ENCODE assay signal across 11 mouse cellular contexts in genomic region chr4:88437917-88438316, GRCm38 (mm10). TPM values are rescaled to one million over a fixed set of nuclear protein-coding genes. Genes with fewer than 3 reads are reported as not detected.
DNase-seq lines count a peak whose midpoint lies in the region; ATAC-seq and TF ChIP-seq lines count a peak whose summit lies in the region.
"Had no signal": no experiment of that assay in that cellular context is flagged by ENCODE, and none has a peak within 500 bp of the region (broad histone marks: within the 10 kb centered on the region; RNA-seq: fewer than 3 reads in every experiment).

No protein-coding gene starts in this region.

- no peak overlapping the region for H3ac ChIP-seq in myocyte (ENCODE audit: control insufficient read depth, insufficient read length)

- no peak for TF ChIP-seq POLR2A in myocyte (IDR thresholded peaks at IDR 0.05; ENCODE audit: insufficient read length, low read depth)

- no peaks in the 10 kb centered on the region for H3K79me2 ChIP-seq in myocyte (ENCODE audit: control insufficient read depth, insufficient read depth)

- H3K36me3 ChIP-seq in kidney, postnatal 0 days (ENCODE audit: insufficient read depth, low read length) = no peaks in the 10 kb centered on the region
- H3K36me3 ChIP-seq in embryonic facial prominence, embryonic 14.5 days (ENCODE audit: control insufficient read depth, insufficient read depth, low read length) = no peaks in the 10 kb centered on the region
- H3K36me3 ChIP-seq in intestine, embryonic 16.5 days (ENCODE audit: control insufficient read depth, insufficient read depth, low read length) = no peaks in the 10 kb centered on the region
- no peaks in the 10 kb centered on the region for H3K36me3 ChIP-seq in myocyte (ENCODE audit: control insufficient read depth, insufficient read depth)

- 50% methylated on average over 2 of the region's 2 CpGs for WGBS in kidney, postnatal 0 days
- WGBS in embryonic facial prominence, embryonic 14.5 days = 48% methylated on average over 2 of the region's 2 CpGs
- 25% methylated on average over 2 of the region's 2 CpGs for WGBS in intestine, embryonic 16.5 days

- H3K9me3 ChIP-seq in kidney, postnatal 0 days (replicated peaks; ENCODE audit: low read length) = no peaks in the 10 kb centered on the region
- H3K9me3 ChIP-seq in embryonic facial prominence, embryonic 14.5 days (ENCODE audit: control insufficient read depth, low read length) = no peaks in the 10 kb centered on the region
- H3K9me3 ChIP-seq in intestine, embryonic 16.5 days (ENCODE audit: control insufficient read depth, low read length) = no peaks in the 10 kb centered on the region

- H3K27me3 ChIP-seq in kidney, postnatal 0 days (ENCODE audit: insufficient read depth, low read length) = no peaks in the 10 kb centered on the region
- no peaks in the 10 kb centered on the region for H3K27me3 ChIP-seq in embryonic facial prominence, embryonic 14.5 days (replicated peaks; ENCODE audit: control insufficient read depth, insufficient read depth, low read length)
- H3K27me3 ChIP-seq in intestine, embryonic 16.5 days (replicated peaks; ENCODE audit: control insufficient read depth, insufficient read depth, low read length) = no peaks in the 10 kb centered on the region
- no peaks in the 10 kb centered on the region for H3K27me3 ChIP-seq in myocyte (ENCODE audit: control insufficient read depth, insufficient read depth, insufficient read length)
- H3K27me3 ChIP-seq: Patski had no signal

- TF ChIP-seq CTCF in kidney, postnatal 0 days (IDR thresholded peaks at IDR 0.05; ENCODE audit: low read depth) = no peak

- H3K27ac ChIP-seq in kidney, postnatal 0 days = no peak overlapping the region; the same call in 1 of the 2 replicates
- peak overlapping the region; percentile 61; the same call in 1 of the 2 replicates for H3K27ac ChIP-seq in embryonic facial prominence, embryonic 14.5 days (replicated peaks; ENCODE audit: low read depth, low read length)
- H3K27ac ChIP-seq in intestine, embryonic 16.5 days (ENCODE audit: low read length) = peak overlapping the region; percentile 26; the same call in 1 of the 2 replicates

- no peak for ATAC-seq in kidney, postnatal 0 days (replicated peaks; ENCODE audit: low FRiP score, low read depth)
- no peak for ATAC-seq in embryonic facial prominence, embryonic 14.5 days (ENCODE audit: low read depth)
- ATAC-seq in intestine, embryonic 16.5 days = no peak
- ATAC-seq: inflammation-experienced regulatory T-cells, adult 6 months had no signal

- no peak for DNase-seq in kidney, postnatal 0 days (ENCODE audit: low spot score)
- no peak for DNase-seq in kidney, postnatal 4 days
- no peak for DNase-seq in embryonic facial prominence, embryonic 14.5 days (ENCODE audit: low spot score)
- no peak for DNase-seq in thymus, postnatal 4 days
- DNase-seq in frontal cortex, adult 2 months (ENCODE audit: extremely low spot score in 1 of 2, low spot score in 1 of 2) = no peak
- DNase-seq: lung, postnatal 14 days; thymus, adult 2 months had no signal

- H3K9ac ChIP-seq in kidney, postnatal 0 days (ENCODE audit: low read depth, low read length) = no peak overlapping the region
- H3K9ac ChIP-seq in embryonic facial prominence, embryonic 14.5 days (ENCODE audit: low read depth, low read length) = peak overlapping the region; percentile 65
- no peak overlapping the region for H3K9ac ChIP-seq in intestine, embryonic 16.5 days (ENCODE audit: low read depth, low read length)

- H3K4me1 ChIP-seq in kidney, postnatal 0 days (replicated peaks; ENCODE audit: insufficient read depth, low read length) = 0 out of 2 replicates have a peak, but pooled peaks cover 2% of the 10 kb centered on the region
- H3K4me1 ChIP-seq in embryonic facial prominence, embryonic 14.5 days (ENCODE audit: control insufficient read depth, insufficient read depth, low read length) = peaks cover 24% of the 10 kb centered on the region
- H3K4me1 ChIP-seq in intestine, embryonic 16.5 days (ENCODE audit: control insufficient read depth, insufficient read depth, low read length) = peaks cover 7% of the 10 kb centered on the region; the same call in 1 of the 2 replicates

- H3K4me2 ChIP-seq in kidney, postnatal 0 days (ENCODE audit: low read length) = peak overlapping the region; percentile 69
- H3K4me2 ChIP-seq in embryonic facial prominence, embryonic 14.5 days (ENCODE audit: low read depth, low read length) = peak overlapping the region; percentile 79
- peak overlapping the region; percentile 69 for H3K4me2 ChIP-seq in intestine, embryonic 16.5 days (ENCODE audit: low read depth, low read length)
- peak overlapping the region; percentile 71 for H3K4me2 ChIP-seq in myocyte (ENCODE audit: low read depth)

- peak overlapping the region; percentile 35; the same call in 1 of the 2 replicates for H3K4me3 ChIP-seq in kidney, postnatal 0 days (replicated peaks; ENCODE audit: low read depth, low read length)
- peak overlapping the region; percentile 44 for H3K4me3 ChIP-seq in embryonic facial prominence, embryonic 14.5 days (ENCODE audit: low read depth, low read length)
- peak overlapping the region; percentile 54 for H3K4me3 ChIP-seq in intestine, embryonic 16.5 days (ENCODE audit: low read length)
- peak overlapping the region; percentile 6 for H3K4me3 ChIP-seq in myocyte

TF ChIP-seq in myocyte, 11 proteins besides CTCF, POLR2A, EP300 and RAD21:
- TF ChIP-seq SRF (IDR thresholded peaks at IDR 0.05; ENCODE audit: control insufficient read depth, insufficient read length, low read depth) = no peak
TF ChIP-seq in myocyte: peak in this region for 0.

RNA-seq across cellular contexts. Expression of gene Hacd4, which starts 0.8 kb away (rescaled TPM):
- polyA plus RNA-seq in kidney, postnatal 0 days (2015; fragmentation: Nextera tagmentation; extraction: Ambion mirVana) = 33.5 and 37.0 TPM in 2 replicates
- polyA plus RNA-seq in embryonic facial prominence, embryonic 14.5 days (2014; fragmentation: Nextera tagmentation; extraction: Ambion mirVana) = 11.8 and 12.6 TPM in 2 replicates
- polyA plus RNA-seq in intestine, embryonic 16.5 days (2015; fragmentation: Nextera tagmentation; extraction: Ambion mirVana) = 10.8 and 12.1 TPM in 2 replicates
- polyA plus RNA-seq in myocyte (2012; fragmentation: generic; extraction: Trizol) = 2.4 TPM
- 1.2 and 1.8 TPM in 2 replicates for polyA plus RNA-seq in frontal cortex, adult 2 months (2012; rRNA removed)
